Mouse (Mus musculus) forebrain, embryonic 15.5 days (tissue): ENCODE data around the gene Pex10. TPM values are rescaled to one million over a fixed set of nuclear protein-coding genes. Genes with fewer than 3 reads are reported as not detected.
A peak's percentile ranks its signal among the peaks of the same experiment; 100 is the strongest.

Source experiments
- ATAC-seq: fragments of 200-750 bp; cut with Nextera tagmentation; replicated peaks from 2 replicates; pipeline ENCODE4 v1.8.0; 2017; ENCODE audit warnings: mild to moderate bottlenecking, moderate TSS enrichment, moderate library complexity
- H3K27ac ChIP-seq: fragments of 300-500 bp; sonication (generic); replicated peaks from 2 replicates; pipeline ENCODE4 v1.5.1; 2015; ENCODE audit warnings: mild to moderate bottlenecking, inconsistent platforms
- H3K27me3 ChIP-seq: fragments of 300-500 bp; sonication (generic); 2 replicates; pipeline ENCODE4 v1.6.1; 2015; ENCODE audit warnings: inconsistent platforms
- H3K36me3 ChIP-seq: fragments of 300-500 bp; sonication (generic); 2 replicates; pipeline ENCODE4 v1.6.1; 2015; ENCODE audit warnings: mild to moderate bottlenecking, inconsistent platforms
- H3K4me1 ChIP-seq: fragments of 300-500 bp; sonication (generic); 2 replicates; pipeline ENCODE4 v1.6.1; 2015; ENCODE audit warnings: inconsistent platforms
- H3K4me2 ChIP-seq: fragments of 300-500 bp; sonication (generic); replicated peaks from 2 replicates; pipeline ENCODE4 v1.6.1; 2015; ENCODE audit warnings: mild to moderate bottlenecking, inconsistent platforms
- H3K4me3 ChIP-seq: fragments of 300-500 bp; sonication (generic); 2 replicates; pipeline ENCODE4 v1.5.1; 2015; ENCODE audit warnings: mild to moderate bottlenecking, inconsistent platforms
- H3K9ac ChIP-seq: fragments of 300-500 bp; sonication (generic); replicated peaks from 2 replicates; pipeline ENCODE4 v1.6.1; 2015; ENCODE audit warnings: mild to moderate bottlenecking, inconsistent platforms
- H3K9me3 ChIP-seq: fragments of 300-500 bp; sonication (generic); 2 replicates; pipeline ENCODE4 v1.6.1; 2016; ENCODE audit warnings: inconsistent platforms
- WGBS: fragments of 180-500 bp; shearing (Covaris S2); methylation state at CpG from one replicate; pipeline ENCODE4 v1.1.7; 2015; ENCODE audit warnings: mixed read lengths; 5-methylcytosine and 5-hydroxymethylcytosine counted together
- polyA plus RNA-seq: library from polyadenylated mRNA; unstranded; fragments of >200 nt; fragmentation: Nextera tagmentation; extraction: Ambion mirVana; gene quantifications from 2 replicates; pipeline ENCODE4 v1.2.1, GENCODE M21; 2015

The Pex10 gene
- polyA plus RNA-seq, 1 experiment from 2014 or later = 22.0 TPM

- WGBS = 83% methylated on average over 6 of the region's 6 CpGs
- Histone ChIP-seq H3K4me3 (no peak overlapping the region), H3K27me3 (no peaks in the 10 kb centered on the region), H3K4me1 (peaks cover 4% of the 10 kb centered on the region), H3K4me2 (no peak overlapping the region), H3K9me3 (no peaks in the 10 kb centered on the region), H3K36me3 (no peaks in the 10 kb centered on the region), H3K9ac (no peak overlapping the region), H3K27ac (no peak overlapping the region)
- no peak for ATAC-seq
Observed at GRCm38 (mm10) chr4:155097452-155097851, 30.6 kb downstream of the Pex10 start.

- H3K4me1 ChIP-seq = peaks cover 4% of the 10 kb centered on the region
- no peaks in the 10 kb centered on the region for H3K9me3 ChIP-seq
- H3K27me3 ChIP-seq = no peaks in the 10 kb centered on the region
- no peak overlapping the region for H3K4me2 ChIP-seq
- no peak for ATAC-seq
- no peak overlapping the region for H3K4me3 ChIP-seq
- 83% methylated on average over 4 of the region's 4 CpGs for WGBS
- H3K27ac ChIP-seq = no peak overlapping the region
- H3K9ac ChIP-seq = no peak overlapping the region
- H3K36me3 ChIP-seq = no peaks in the 10 kb centered on the region
Observed at GRCm38 (mm10) chr4:155098572-155098971, 31.8 kb downstream of the Pex10 start.

GRCm38 (mm10) chr4:155107886-155108285, 41.1 kb downstream of the Pex10 start:
- no peak overlapping the region for H3K9ac ChIP-seq
- no peaks in the 10 kb centered on the region for H3K9me3 ChIP-seq
- H3K27ac ChIP-seq = no peak overlapping the region
- H3K27me3 ChIP-seq = no peaks in the 10 kb centered on the region
- H3K36me3 ChIP-seq = no peaks in the 10 kb centered on the region
- no peak overlapping the region for H3K4me3 ChIP-seq
- H3K4me2 ChIP-seq = no peak overlapping the region
- H3K4me1 ChIP-seq = no peaks in the 10 kb centered on the region
- ATAC-seq = no peak
- WGBS = 91% methylated on average over 4 of the region's 4 CpGs

- no peak overlapping the region for H3K4me2 ChIP-seq
- ATAC-seq = no peak
- H3K27ac ChIP-seq = no peak overlapping the region
- H3K27me3 ChIP-seq = no peaks in the 10 kb centered on the region
- no peaks in the 10 kb centered on the region for H3K36me3 ChIP-seq
- no peaks in the 10 kb centered on the region for H3K4me1 ChIP-seq
- no peak overlapping the region for H3K9ac ChIP-seq
- no peaks in the 10 kb centered on the region for H3K9me3 ChIP-seq
- WGBS = 81% methylated on average over 5 of the region's 5 CpGs
- no peak overlapping the region for H3K4me3 ChIP-seq
Observed at GRCm38 (mm10) chr4:155109471-155109870, 42.7 kb downstream of the Pex10 start.

GRCm38 (mm10) chr4:155113766-155114410, 47.1 kb downstream of the Pex10 start:
- 64% methylated on average over 8 of the region's 8 CpGs for WGBS
- H3K9ac ChIP-seq = no peak overlapping the region

GRCm38 (mm10) chr4:155116607-155117006, 49.8 kb downstream of the Pex10 start:
- Histone ChIP-seq H3K9me3 (no peaks in the 10 kb centered on the region), H3K4me1 (peaks cover 13% of the 10 kb centered on the region), H3K9ac (no peak overlapping the region), H3K4me3 (no peak overlapping the region), H3K36me3 (no peaks in the 10 kb centered on the region), H3K27me3 (no peaks in the 10 kb centered on the region), H3K27ac (no peak overlapping the region), H3K4me2 (no peak overlapping the region)
- 86% methylated on average over 4 of the region's 4 CpGs for whole genome bisulfite sequencing
- ATAC-seq = no peak

More at GRCm38 (mm10) chr4:155113766-155114410, 47.1 kb downstream of the Pex10 start:
- H3K36me3 ChIP-seq = no peaks in the 10 kb centered on the region
- no peak overlapping the region for H3K4me3 ChIP-seq
- no peak for ATAC-seq
- no peak overlapping the region for H3K4me2 ChIP-seq
- H3K4me1 ChIP-seq = peaks cover 13% of the 10 kb centered on the region
- no peaks in the 10 kb centered on the region for H3K27me3 ChIP-seq
- H3K27ac ChIP-seq = peak overlapping the region; percentile 3; the same call in 1 of the 2 replicates
- H3K9me3 ChIP-seq = no peaks in the 10 kb centered on the region

- H3K4me2 ChIP-seq = no peak overlapping the region
- H3K9ac ChIP-seq = no peak overlapping the region
- peaks cover 20% of the 10 kb centered on the region for H3K4me1 ChIP-seq
- no peaks in the 10 kb centered on the region for H3K9me3 ChIP-seq
- no peak for ATAC-seq
- H3K4me3 ChIP-seq = no peak overlapping the region
- no peaks in the 10 kb centered on the region for H3K36me3 ChIP-seq
- WGBS = 76% methylated on average over 6 of the region's 6 CpGs
- peak overlapping the region; percentile 62 for H3K27ac ChIP-seq
- H3K27me3 ChIP-seq = no peaks in the 10 kb centered on the region
Observed at GRCm38 (mm10) chr4:155117396-155117978, 50.7 kb downstream of the Pex10 start.

GRCm38 (mm10) chr4:155118278-155118677, 51.5 kb downstream of the Pex10 start:
- Histone ChIP-seq H3K27ac (peak overlapping the region; percentile 62), H3K27me3 (no peaks in the 10 kb centered on the region), H3K4me2 (no peak overlapping the region), H3K9ac (no peak overlapping the region), H3K9me3 (no peaks in the 10 kb centered on the region), H3K36me3 (no peaks in the 10 kb centered on the region), H3K4me3 (no peak overlapping the region), H3K4me1 (peaks cover 28% of the 10 kb centered on the region)
- ATAC-seq = no peak
- WGBS = 46% methylated on average over 10 of the region's 10 CpGs

GRCm38 (mm10) chr4:155120038-155120437, 53.2 kb downstream of the Pex10 start:
- no peak overlapping the region for H3K4me3 ChIP-seq
- no peak overlapping the region for H3K9ac ChIP-seq
- no peaks in the 10 kb centered on the region for H3K9me3 ChIP-seq
- no peaks in the 10 kb centered on the region for H3K27me3 ChIP-seq
- peaks cover 28% of the 10 kb centered on the region for H3K4me1 ChIP-seq
- H3K27ac ChIP-seq = no peak overlapping the region
- H3K4me2 ChIP-seq = no peak overlapping the region
- 87% methylated on average over 7 of the region's 7 CpGs for WGBS
- ATAC-seq = no peak
- no peaks in the 10 kb centered on the region for H3K36me3 ChIP-seq

- Histone ChIP-seq H3K36me3 (no peaks in the 10 kb centered on the region), H3K4me1 (peaks cover 28% of the 10 kb centered on the region), H3K9me3 (no peaks in the 10 kb centered on the region), H3K4me2 (no peak overlapping the region), H3K4me3 (no peak overlapping the region), H3K27ac (no peak overlapping the region), H3K27me3 (no peaks in the 10 kb centered on the region), H3K9ac (no peak overlapping the region)
- WGBS = 88% methylated on average over 5 of the region's 5 CpGs
- ATAC-seq = no peak
Observed at GRCm38 (mm10) chr4:155120583-155120982, 53.8 kb downstream of the Pex10 start.

GRCm38 (mm10) chr4:155121222-155121621, 54.4 kb downstream of the Pex10 start:
- 87% methylated on average over 6 of the region's 6 CpGs for WGBS
- Histone ChIP-seq H3K4me2 (no peak overlapping the region), H3K36me3 (no peaks in the 10 kb centered on the region), H3K9me3 (no peaks in the 10 kb centered on the region), H3K9ac (no peak overlapping the region), H3K4me1 (peaks cover 28% of the 10 kb centered on the region), H3K27me3 (no peaks in the 10 kb centered on the region), H3K27ac (no peak overlapping the region), H3K4me3 (no peak overlapping the region)
- no peak for ATAC-seq
